Mouse (Mus musculus) bone marrow, adult 2 months (tissue): Measurements from ENCODE around the gene Dpp7.

ENCODE experiments used
- CTCF ChIP-seq: fragments of 200-500 bp; IDR thresholded peaks from 2 replicates; pipeline ENCODE4 v1.5.1; 2011; ENCODE audit warnings: low read length, control low read depth; ENCODE audit not compliant: control insufficient read depth, insufficient read depth
- POLR2A ChIP-seq: fragments of 200-500 bp; IDR thresholded peaks from 2 replicates; pipeline ENCODE4 v1.6.1; 2011; ENCODE audit warnings: low read depth, mild to moderate bottlenecking, control low read depth, low read length, borderline replicate concordance; ENCODE audit not compliant: control insufficient read depth

GRCm38 (mm10) chr2:25328440-25328839 is 27.7 kb downstream of the Dpp7 start:
- TF ChIP-seq CTCF, result peak; percentile 36
- no peak for TF ChIP-seq POLR2A
